Mouse (Mus musculus): ENCODE measurements at regions not wholly inside any gene's neighbourhood (a gene's known extent, or its start where the extent isn't known, plus 50 kb on each side); places are given as distances from the start of the nearest gene placed in this dataset.

DNA sequence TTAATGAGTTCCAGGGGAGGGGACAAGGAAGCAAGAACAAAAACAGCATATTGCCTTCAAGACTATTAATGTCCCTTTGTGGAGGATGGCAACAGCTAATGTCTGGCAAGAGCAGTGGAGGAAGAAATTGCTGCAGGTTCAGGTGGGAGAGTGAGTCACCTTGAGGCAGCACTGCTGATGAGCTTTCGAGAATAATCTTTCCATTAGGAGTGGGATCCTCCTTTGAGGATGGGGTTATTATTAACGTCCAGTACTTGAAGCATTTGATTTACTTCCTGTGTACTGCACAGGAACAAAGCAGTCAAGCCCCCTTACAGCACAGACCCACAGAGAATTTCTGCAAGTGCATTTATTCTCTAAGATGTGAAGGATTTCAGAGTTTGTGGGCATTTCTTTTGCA, 671.2 kb upstream of the Stxbp6 start:
- intact Hi-C loops (cut with DNase I), result no loop called here
- DNase-seq (ENCODE audit: low spot score in 2 of 2), result no peak

DNA sequence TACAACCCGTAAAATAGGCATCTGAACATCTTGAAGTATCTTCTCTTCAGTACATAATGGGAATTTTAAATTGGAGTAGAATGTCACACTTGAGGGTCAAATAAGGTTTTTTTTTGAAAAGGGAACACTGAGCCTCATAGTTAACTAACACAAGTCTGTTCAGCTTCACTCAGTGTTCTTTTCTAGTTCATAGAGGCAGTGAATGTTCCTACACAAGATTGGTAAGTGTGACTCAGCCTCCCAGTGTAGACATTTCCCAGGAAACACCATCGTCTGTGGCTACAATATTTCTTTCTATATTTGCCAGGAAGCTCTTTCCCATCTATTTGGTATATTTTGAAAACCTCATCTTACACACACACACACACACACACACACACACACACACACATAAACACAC, 670.1 kb upstream of the Stxbp6 start:
- peak in 1 of 2 experiments; percentile 2 for DNase-seq (ENCODE audit: low spot score in 2 of 2)
- intact Hi-C loops (cut with DNase I), result no loop called here

DNA sequence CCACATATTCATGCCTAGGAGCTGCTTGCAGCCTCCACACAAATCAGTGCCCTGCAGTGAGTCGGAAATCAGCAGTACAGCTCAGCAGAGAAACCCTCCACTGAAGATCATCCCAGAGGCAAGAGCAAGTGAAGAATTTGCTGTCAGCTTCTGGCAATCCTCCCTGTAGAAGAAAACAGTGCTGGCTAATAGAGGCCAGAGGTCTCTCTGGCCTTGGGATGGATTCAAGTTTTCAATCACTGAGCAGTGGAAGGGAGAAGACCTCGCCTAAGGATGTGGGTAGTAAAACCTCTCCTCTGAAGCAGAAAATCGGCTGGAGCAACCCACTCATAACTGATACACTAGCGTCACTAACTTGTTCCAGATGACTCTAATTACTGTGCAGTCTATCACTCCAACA, 659.2 kb upstream of the Stxbp6 start:
- intact Hi-C loops (cut with DNase I), result no loop called here
- no peak for DNase-seq (ENCODE audit: low spot score in 2 of 2)

- DNase-seq (ENCODE audit: low spot score in 2 of 2), result no peak
- intact Hi-C loops (cut with DNase I), result no loop called here
Measured at GRCm38 (mm10) chr12:45724565-45725370, 650.3 kb upstream of the Stxbp6 start.

GRCm38 (mm10) chr12:45711351-45711750, 636.8 kb upstream of the Stxbp6 start:
- intact Hi-C loops (cut with DNase I), result no loop called here
- no peak for DNase-seq (ENCODE audit: low spot score in 2 of 2)

GRCm38 (mm10) chr12:45710766-45711165, 636.3 kb upstream of the Stxbp6 start:
- intact Hi-C loops (cut with DNase I), result no loop called here
- no peak for DNase-seq (ENCODE audit: low spot score in 2 of 2)

GRCm38 (mm10) chr12:45689291-45689690, 614.8 kb upstream of the Stxbp6 start:
- intact Hi-C loops (cut with DNase I), result no loop called here
- DNase-seq (ENCODE audit: low spot score in 2 of 2), result no peak

DNA sequence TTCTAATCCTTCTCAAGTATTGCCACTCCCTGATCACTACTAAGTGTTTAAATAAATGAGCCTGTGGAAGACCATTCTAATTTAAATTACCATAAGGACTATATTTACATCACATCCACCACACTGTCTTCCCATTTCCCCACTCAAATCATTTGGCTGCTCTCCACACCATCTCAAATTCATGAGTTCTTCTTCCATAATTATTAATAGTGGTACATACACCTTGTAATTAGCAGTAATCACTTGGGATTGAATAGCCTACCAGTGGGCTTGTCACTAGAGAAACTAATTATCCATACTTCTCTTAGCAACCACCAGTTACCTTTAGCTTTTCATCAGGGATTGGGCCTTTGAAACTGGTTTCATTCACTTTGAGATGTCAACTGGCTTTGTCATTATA, 612.3 kb upstream of the Stxbp6 start:
- no peak for DNase-seq (ENCODE audit: low spot score in 2 of 2)
- intact Hi-C loops (cut with DNase I), result no loop called here

GRCm38 (mm10) chr12:45672361-45672760, 597.9 kb upstream of the Stxbp6 start:
- intact Hi-C loops (cut with DNase I), result no loop called here
- no peak for DNase-seq (ENCODE audit: low spot score in 2 of 2)

- DNase-seq (ENCODE audit: low spot score in 2 of 2), result no peak
- intact Hi-C loops (cut with DNase I), result no loop called here
Measured at GRCm38 (mm10) chr12:45671554-45671948, 597.0 kb upstream of the Stxbp6 start.

GRCm38 (mm10) chr12:45670874-45671553, 596.5 kb upstream of the Stxbp6 start:
- intact Hi-C loops (cut with DNase I), result no loop called here
- DNase-seq (ENCODE audit: low spot score in 2 of 2), result peak in 1 of 2 experiments; percentile 2

DNA sequence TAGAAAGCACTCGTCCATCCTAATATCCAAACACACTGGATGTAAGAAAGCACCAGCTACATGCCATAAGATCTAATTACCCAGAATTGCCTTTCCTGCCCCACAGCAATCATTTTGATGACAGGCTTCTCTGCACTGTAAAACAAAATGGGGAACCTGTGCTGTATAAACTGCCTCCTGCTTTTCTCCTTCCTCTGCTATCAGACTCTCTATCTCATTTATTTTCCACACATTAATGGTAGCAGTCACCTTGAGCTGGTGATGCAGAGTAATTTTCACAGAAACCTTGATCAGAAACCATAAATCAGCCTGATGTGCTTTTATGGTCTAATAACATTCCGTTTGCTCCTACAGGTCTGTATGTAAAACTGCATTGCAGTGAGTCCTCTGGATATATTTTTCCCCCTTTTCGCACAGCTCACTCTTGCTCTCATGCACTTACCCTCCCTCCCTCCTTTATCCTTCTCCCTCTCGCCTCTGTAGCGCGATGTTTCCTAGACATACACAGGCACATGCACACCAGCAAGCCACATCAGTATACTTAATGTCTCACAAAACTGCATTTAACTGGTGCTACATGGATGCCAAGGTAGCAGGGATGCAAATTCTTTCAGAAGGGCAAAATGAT, 595.9 kb upstream of the Stxbp6 start:
- DNase-seq (ENCODE audit: low spot score in 2 of 2), result no peak
- intact Hi-C loops (cut with DNase I), result no loop called here

DNA sequence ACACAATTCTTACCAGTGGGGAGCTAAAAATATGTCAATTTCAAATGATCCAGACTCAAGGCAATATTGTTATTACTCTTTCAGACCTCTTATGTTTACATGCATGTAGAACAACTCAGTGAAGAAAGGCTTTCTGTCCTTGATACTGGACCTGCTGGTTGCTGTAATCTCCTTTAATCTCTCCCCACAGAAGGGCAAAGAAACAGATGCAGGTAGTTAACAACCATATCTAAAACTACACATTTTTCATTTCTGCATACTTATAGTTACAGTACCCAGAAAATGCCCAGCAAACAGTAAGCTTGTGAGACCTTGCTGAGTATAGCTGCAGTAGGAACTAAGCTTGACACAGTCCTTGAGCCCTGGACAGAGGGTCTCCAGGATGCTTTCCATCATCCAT, 585.1 kb upstream of the Stxbp6 start:
- intact Hi-C loops (cut with DNase I), result no loop called here
- DNase-seq (ENCODE audit: low spot score in 2 of 2), result no peak

- intact Hi-C loops (cut with DNase I), result no loop called here
- no peak for DNase-seq (ENCODE audit: low spot score in 2 of 2)
Measured at GRCm38 (mm10) chr12:45656574-45656973, 582.1 kb upstream of the Stxbp6 start.

- no peak for DNase-seq (ENCODE audit: low spot score in 2 of 2)
- intact Hi-C loops (cut with DNase I), result no loop called here
Measured at GRCm38 (mm10) chr12:45648654-45649053, 574.1 kb upstream of the Stxbp6 start.

GRCm38 (mm10) chr12:45644180-45644579, 569.7 kb upstream of the Stxbp6 start:
- intact Hi-C loops (cut with DNase I), result no loop called here
- DNase-seq (ENCODE audit: low spot score in 2 of 2), result no peak

- intact Hi-C loops (cut with DNase I), result no loop called here
- no peak for DNase-seq (ENCODE audit: low spot score in 2 of 2)
Measured at GRCm38 (mm10) chr12:45622830-45623229, 548.3 kb upstream of the Stxbp6 start.

DNA sequence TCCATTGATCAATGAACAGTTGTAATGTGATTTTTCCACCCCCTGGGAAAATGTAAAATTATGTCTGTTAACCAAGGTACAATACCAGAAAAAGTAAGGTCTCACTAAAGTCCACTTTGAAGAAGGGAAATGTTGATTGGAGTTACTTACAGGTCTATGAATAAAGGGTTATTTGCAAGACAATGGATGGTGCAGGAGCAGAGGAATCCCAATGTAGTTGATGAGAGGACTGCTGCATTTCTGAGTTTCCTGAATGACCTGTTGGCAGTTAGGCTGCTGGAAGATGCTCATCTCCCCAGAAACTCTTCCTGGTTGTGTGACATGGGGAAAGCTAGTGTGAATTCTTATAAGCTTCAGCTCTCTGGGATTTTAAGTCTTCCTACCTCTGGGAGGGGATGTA, 545.5 kb upstream of the Stxbp6 start:
- intact Hi-C loops (cut with DNase I), result no loop called here
- DNase-seq (ENCODE audit: low spot score in 2 of 2), result no peak

DNA sequence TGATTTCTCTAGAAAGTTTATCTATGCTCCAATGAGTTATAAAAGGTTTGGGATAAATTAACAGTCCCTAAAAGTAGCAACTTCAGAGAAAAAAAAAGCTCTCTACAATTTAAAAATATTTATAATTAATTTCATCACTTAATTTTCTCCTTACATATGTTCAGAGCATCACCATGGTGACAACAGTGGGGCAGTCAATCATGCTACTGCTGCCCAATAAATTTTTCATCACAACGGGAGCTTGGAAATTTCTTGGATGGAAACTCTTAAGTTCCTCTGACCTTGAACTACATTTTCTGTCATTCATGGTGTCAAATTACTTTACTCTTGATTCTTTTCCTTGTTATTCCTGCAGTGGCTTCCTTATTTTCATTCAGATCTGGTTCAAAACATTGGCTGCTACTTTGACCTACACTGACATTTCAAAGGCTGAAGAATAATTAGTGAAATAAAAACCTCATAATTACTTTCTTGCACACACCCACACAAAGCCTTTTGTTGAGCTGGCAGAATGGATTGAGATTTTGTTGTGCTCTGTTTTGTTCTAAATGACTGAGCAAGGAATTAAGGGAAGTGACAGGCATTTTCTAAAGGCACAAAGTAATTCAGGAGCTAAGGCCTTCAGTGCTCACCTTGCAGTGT, 540.1 kb upstream of the Stxbp6 start:
- intact Hi-C loops (cut with DNase I), result no loop called here
- no peak for DNase-seq (ENCODE audit: low spot score in 2 of 2)

GRCm38 (mm10) chr12:45614074-45614473, 539.6 kb upstream of the Stxbp6 start:
- no peak for DNase-seq (ENCODE audit: low spot score in 2 of 2)
- intact Hi-C loops (cut with DNase I), result no loop called here
